Mouse (Mus musculus) forebrain, embryonic 12.5 days (tissue): ENCODE measurements around the gene Atp2a2. TPM values are rescaled to one million over a fixed set of nuclear protein-coding genes. Genes with fewer than 3 reads are reported as not detected.

Experiments used
- ATAC-seq: fragments of 200-750 bp; cut with Nextera tagmentation; 2 replicates; pipeline ENCODE4 v1.8.0; 2017; ENCODE audit warnings: moderate TSS enrichment; ENCODE audit not compliant: low FRiP score
- H3K27ac ChIP-seq: fragments of 300-500 bp; sonication (generic); 2 replicates; pipeline ENCODE4 v1.5.1; 2016; ENCODE audit warnings: mild to moderate bottlenecking
- H3K27me3 ChIP-seq: fragments of 300-500 bp; sonication (generic); 2 replicates; pipeline ENCODE4 v1.6.1; 2016; ENCODE audit warnings: mild to moderate bottlenecking
- H3K36me3 ChIP-seq: fragments of 300-500 bp; sonication (generic); replicated peaks from 2 replicates; pipeline ENCODE4 v1.6.1; 2016; ENCODE audit warnings: mild to moderate bottlenecking
- H3K4me1 ChIP-seq: fragments of 300-500 bp; sonication (generic); 2 replicates; pipeline ENCODE4 v1.6.1; 2016
- H3K4me2 ChIP-seq: fragments of 300-500 bp; sonication (generic); 2 replicates; pipeline ENCODE4 v1.6.1; 2016; ENCODE audit warnings: mild to moderate bottlenecking, moderate library complexity
- H3K4me3 ChIP-seq: fragments of 300-500 bp; sonication (generic); replicated peaks from 2 replicates; pipeline ENCODE4 v1.5.1; 2016; ENCODE audit warnings: mild to moderate bottlenecking
- H3K9ac ChIP-seq: fragments of 300-500 bp; sonication (generic); 2 replicates; pipeline ENCODE4 v1.6.1; 2016; ENCODE audit warnings: mild to moderate bottlenecking
- H3K9me3 ChIP-seq: fragments of 300-500 bp; sonication (generic); 2 replicates; pipeline ENCODE4 v1.6.1; 2016
- WGBS: fragments of 180-500 bp; shearing (Covaris S2); methylation state at CpG from one replicate; pipeline ENCODE4 v1.1.7; 2016; 5-methylcytosine and 5-hydroxymethylcytosine counted together
- polyA plus RNA-seq: library from polyadenylated mRNA; unstranded; fragments of >200 nt; fragmentation: Nextera tagmentation; extraction: Ambion mirVana; gene quantifications from 2 replicates; pipeline ENCODE4 v1.2.1, GENCODE M21; 2016

The Atp2a2 gene
- polyA plus RNA-seq, 1 experiment from 2014 or later, result 57.9 TPM

- no peak for ATAC-seq
- H3K27ac ChIP-seq, result no peak overlapping the region
- WGBS, result 77% methylated on average over 3 of the region's 3 CpGs
Measured at GRCm38 (mm10) chr5:122528591-122528990, 26.6 kb upstream of the Atp2a2 start.

GRCm38 (mm10) chr5:122527761-122528160 lies 25.7 kb upstream of the Atp2a2 start:
- 0 out of 2 replicates have a peak, but pooled peaks cover 12% of the 10 kb centered on the region for H3K4me1 ChIP-seq
- ATAC-seq, result no peak
- H3K27ac ChIP-seq, result no peak overlapping the region
- no peaks in the 10 kb centered on the region for H3K9me3 ChIP-seq
- 68% methylated on average over 11 of the region's 11 CpGs for WGBS
- no peak overlapping the region for H3K9ac ChIP-seq
- H3K27me3 ChIP-seq, result no peaks in the 10 kb centered on the region
- no peak overlapping the region for H3K4me3 ChIP-seq
- peaks cover 3% of the 10 kb centered on the region; the same call in 1 of the 2 replicates for H3K36me3 ChIP-seq
- H3K4me2 ChIP-seq, result no peak overlapping the region

More at GRCm38 (mm10) chr5:122528591-122528990, 26.6 kb upstream of the Atp2a2 start:
- H3K27me3 ChIP-seq, result no peaks in the 10 kb centered on the region
- H3K36me3 ChIP-seq, result peaks cover 3% of the 10 kb centered on the region; the same call in 1 of the 2 replicates
- H3K9me3 ChIP-seq, result no peaks in the 10 kb centered on the region
- 0 out of 2 replicates have a peak, but pooled peaks cover 12% of the 10 kb centered on the region for H3K4me1 ChIP-seq
- no peak overlapping the region for H3K4me2 ChIP-seq
- no peak overlapping the region for H3K9ac ChIP-seq
- no peak overlapping the region for H3K4me3 ChIP-seq

GRCm38 (mm10) chr5:122526878-122527730 lies 25.1 kb upstream of the Atp2a2 start:
- H3K4me2 ChIP-seq, result no peak overlapping the region
- no peak overlapping the region for H3K4me3 ChIP-seq
- H3K27ac ChIP-seq, result no peak overlapping the region
- no peaks in the 10 kb centered on the region for H3K9me3 ChIP-seq
- peaks cover 3% of the 10 kb centered on the region; the same call in 1 of the 2 replicates for H3K36me3 ChIP-seq
- H3K4me1 ChIP-seq, result 0 out of 2 replicates have a peak, but pooled peaks cover 12% of the 10 kb centered on the region
- WGBS, result 76% methylated on average over 15 of the region's 15 CpGs
- no peaks in the 10 kb centered on the region for H3K27me3 ChIP-seq
- no peak for ATAC-seq
- H3K9ac ChIP-seq, result no peak overlapping the region

GRCm38 (mm10) chr5:122526405-122526804 lies 24.4 kb upstream of the Atp2a2 start:
- Histone ChIP-seq H3K9ac (no peak overlapping the region), H3K4me1 (0 out of 2 replicates have a peak, but pooled peaks cover 12% of the 10 kb centered on the region), H3K4me3 (no peak overlapping the region), H3K27me3 (no peaks in the 10 kb centered on the region), H3K36me3 (peaks cover 2% of the 10 kb centered on the region; the same call in 1 of the 2 replicates), H3K9me3 (no peaks in the 10 kb centered on the region), H3K27ac (no peak overlapping the region), H3K4me2 (no peak overlapping the region)
- no peak for ATAC-seq
- WGBS, result 95% methylated on average over 9 of the region's 9 CpGs

- Histone ChIP-seq H3K4me2 (no peak overlapping the region), H3K27ac (no peak overlapping the region), H3K36me3 (no peaks in the 10 kb centered on the region), H3K9me3 (no peaks in the 10 kb centered on the region), H3K27me3 (no peaks in the 10 kb centered on the region), H3K4me3 (no peak overlapping the region), H3K4me1 (peaks cover 12% of the 10 kb centered on the region; the same call in 1 of the 2 replicates), H3K9ac (no peak overlapping the region)
- ATAC-seq, result no peak
- 81% methylated on average over 14 of the region's 14 CpGs for WGBS
Measured at GRCm38 (mm10) chr5:122525238-122525931, 23.4 kb upstream of the Atp2a2 start.

GRCm38 (mm10) chr5:122524854-122525237 lies 22.8 kb upstream of the Atp2a2 start:
- H3K4me2 ChIP-seq, result no peak overlapping the region
- peaks cover 12% of the 10 kb centered on the region; the same call in 1 of the 2 replicates for H3K4me1 ChIP-seq
- H3K9me3 ChIP-seq, result no peaks in the 10 kb centered on the region
- no peaks in the 10 kb centered on the region for H3K27me3 ChIP-seq
- no peak overlapping the region for H3K9ac ChIP-seq
- ATAC-seq, result no peak
- no peak overlapping the region for H3K4me3 ChIP-seq
- no peaks in the 10 kb centered on the region for H3K36me3 ChIP-seq
- WGBS, result 90% methylated on average over 4 of the region's 4 CpGs
- no peak overlapping the region for H3K27ac ChIP-seq

- ATAC-seq, result no peak
- no peak overlapping the region for H3K27ac ChIP-seq
- H3K36me3 ChIP-seq, result no peaks in the 10 kb centered on the region
- peaks cover 12% of the 10 kb centered on the region; the same call in 1 of the 2 replicates for H3K4me1 ChIP-seq
- no peaks in the 10 kb centered on the region for H3K9me3 ChIP-seq
- H3K27me3 ChIP-seq, result no peaks in the 10 kb centered on the region
- H3K4me2 ChIP-seq, result no peak overlapping the region
- 64% methylated on average over 3 of the region's 3 CpGs for WGBS
- no peak overlapping the region for H3K4me3 ChIP-seq
- no peak overlapping the region for H3K9ac ChIP-seq
Measured at GRCm38 (mm10) chr5:122524244-122524643, 22.2 kb upstream of the Atp2a2 start.

- ATAC-seq, result no peak
Measured at GRCm38 (mm10) chr5:122521130-122521473, 19.1 kb upstream of the Atp2a2 start.

GRCm38 (mm10) chr5:122520254-122521129 lies 18.5 kb upstream of the Atp2a2 start:
- Histone ChIP-seq H3K9me3 (no peaks in the 10 kb centered on the region), H3K4me1 (peaks cover 4% of the 10 kb centered on the region; the same call in 1 of the 2 replicates), H3K27me3 (no peaks in the 10 kb centered on the region), H3K4me2 (no peak overlapping the region), H3K4me3 (no peak overlapping the region), H3K36me3 (no peaks in the 10 kb centered on the region), H3K9ac (no peak overlapping the region), H3K27ac (no peak overlapping the region)
- ATAC-seq, result no peak
- 76% methylated on average over 23 of the region's 23 CpGs for WGBS

More at GRCm38 (mm10) chr5:122521130-122521473, 19.1 kb upstream of the Atp2a2 start:
- no peaks in the 10 kb centered on the region for H3K27me3 ChIP-seq
- H3K9me3 ChIP-seq, result no peaks in the 10 kb centered on the region
- no peak overlapping the region for H3K27ac ChIP-seq
- H3K4me1 ChIP-seq, result peaks cover 4% of the 10 kb centered on the region; the same call in 1 of the 2 replicates
- no peak overlapping the region; the same call in 1 of the 2 replicates for H3K9ac ChIP-seq
- WGBS, result 24% methylated on average over 3 of the region's 3 CpGs
- H3K4me2 ChIP-seq, result no peak overlapping the region
- H3K36me3 ChIP-seq, result no peaks in the 10 kb centered on the region
- H3K4me3 ChIP-seq, result no peak overlapping the region

GRCm38 (mm10) chr5:122519043-122519660 lies 17.1 kb upstream of the Atp2a2 start:
- no peak for ATAC-seq
- Histone ChIP-seq H3K4me3 (no peak overlapping the region), H3K4me1 (peaks cover 8% of the 10 kb centered on the region), H3K9ac (no peak overlapping the region), H3K9me3 (no peaks in the 10 kb centered on the region), H3K27ac (no peak overlapping the region), H3K27me3 (no peaks in the 10 kb centered on the region), H3K4me2 (no peak overlapping the region), H3K36me3 (no peaks in the 10 kb centered on the region)
- 69% methylated on average over 7 of the region's 7 CpGs for WGBS

GRCm38 (mm10) chr5:122518247-122518646 lies 16.2 kb upstream of the Atp2a2 start:
- peaks cover 15% of the 10 kb centered on the region for H3K4me1 ChIP-seq
- H3K27me3 ChIP-seq, result no peaks in the 10 kb centered on the region
- no peak for ATAC-seq
- no peak overlapping the region for H3K27ac ChIP-seq
- H3K36me3 ChIP-seq, result no peaks in the 10 kb centered on the region
- no peak overlapping the region for H3K9ac ChIP-seq
- H3K4me2 ChIP-seq, result no peak overlapping the region
- WGBS, result 33% methylated on average over 8 of the region's 8 CpGs
- no peaks in the 10 kb centered on the region for H3K9me3 ChIP-seq
- no peak overlapping the region for H3K4me3 ChIP-seq
